Mouse (Mus musculus): ENCODE results near the gene Olfr223. TPM values are rescaled to one million over a fixed set of nuclear protein-coding genes. Genes with fewer than 3 reads are reported as not detected.
A peak's percentile ranks its signal among the peaks of the same experiment; 100 is the strongest.

Olfr223 gene
- total and polyA plus RNA-seq, 3 experiments, result not detected

DNA sequence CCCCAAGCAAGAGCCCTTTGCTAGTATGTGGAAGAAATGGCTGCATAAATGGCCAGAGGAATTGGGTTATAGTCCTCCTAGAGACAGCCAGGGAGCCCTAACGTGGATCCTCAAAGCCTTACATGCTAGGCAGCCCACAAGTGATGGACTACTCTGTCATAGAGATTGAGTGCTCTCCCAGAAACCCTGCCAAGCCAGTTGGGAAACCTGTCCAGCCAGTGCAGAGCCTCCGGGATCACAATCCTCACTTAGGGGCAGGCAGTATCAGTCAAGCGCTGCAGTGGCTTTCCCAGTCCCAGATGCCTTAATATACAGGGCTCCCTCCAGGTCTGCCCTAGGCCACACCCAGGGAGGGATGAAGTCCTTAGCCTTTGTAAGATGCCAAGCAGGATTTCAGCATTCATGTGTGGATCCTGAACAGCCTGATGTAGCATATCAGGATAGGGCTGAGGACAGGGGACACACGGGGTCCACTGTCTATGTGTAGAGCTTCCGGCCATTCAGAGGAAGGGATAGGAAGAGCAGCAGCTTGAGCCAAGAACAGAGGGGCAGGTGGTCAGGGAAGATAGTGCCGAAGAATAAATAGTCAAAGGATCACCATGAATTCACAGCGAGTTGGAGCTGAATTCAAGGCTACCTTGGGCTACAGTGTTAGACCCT, 41.0 kb upstream of the Olfr223 start:
- Histone ChIP-seq H3K27ac (ENCODE audit: control insufficient read depth, low read depth, low read length) (no peak overlapping the region), H3K27me3 (ENCODE audit: control insufficient read depth in 1 of 2, insufficient read depth in 2 of 2, low read length in 2 of 2) (peaks cover 0 to 3% of the 10 kb centered on the region in 2 experiments; a peak in 2 of 4 replicates), H3K9me3 (replicated peaks; ENCODE audit: insufficient read depth, low read length) (no peaks in the 10 kb centered on the region), H3K79me2 (ENCODE audit: control insufficient read depth, insufficient read depth, low read length, poor library complexity) (no peaks in the 10 kb centered on the region), H3K9ac (ENCODE audit: control insufficient read depth, low read depth, low read length, poor library complexity, severe bottlenecking) (no peak overlapping the region), H3K36me3 (ENCODE audit: control insufficient read depth in 1 of 2, insufficient read depth in 2 of 2, low read length in 2 of 2) (peaks cover 0 to 20% of the 10 kb centered on the region in 2 experiments; a peak in 2 of 4 replicates), H3K4me3 (ENCODE audit: control insufficient read depth in 1 of 2, insufficient read depth in 1 of 2, low read depth in 2 of 2, low read length in 2 of 2) (no peak overlapping the region), H3K4me1 (ENCODE audit: control insufficient read depth in 1 of 2, insufficient read depth in 2 of 2, low read length in 2 of 2) (peaks cover 8 to 29% of the 10 kb centered on the region in 2 experiments)
- TF ChIP-seq POLR2AphosphoS2 (IDR thresholded peaks at IDR 0.05; ENCODE audit: low read length) (no peak), GABPA (IDR thresholded peaks at IDR 0.05; ENCODE audit: low read depth, low read length) (no peak), MYB (IDR thresholded peaks at IDR 0.05; ENCODE audit: low read depth, low read length) (no peak)
- no peak for DNase-seq (ENCODE audit: low read depth, low spot score)

DNA sequence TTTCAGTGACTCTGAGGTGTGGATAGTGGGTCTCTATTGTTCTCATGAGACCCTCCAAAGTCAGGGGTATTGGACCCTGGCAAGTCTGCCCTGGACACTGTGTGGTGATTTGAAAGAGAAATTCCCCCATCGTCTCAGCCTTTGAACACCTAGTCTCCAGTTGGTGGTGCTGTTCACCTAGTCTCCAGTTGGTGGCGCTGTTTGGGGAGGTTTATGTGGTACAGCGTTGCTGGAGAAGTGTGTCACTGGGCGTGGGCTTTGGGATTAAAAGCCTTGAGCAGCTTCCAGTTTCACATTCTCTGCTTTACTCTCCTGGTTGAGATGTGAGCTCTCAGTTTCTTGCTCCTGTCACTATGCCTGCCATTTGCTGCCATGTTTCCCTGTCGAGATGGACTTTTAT, 39.9 kb upstream of the Olfr223 start:
- DNase-seq (ENCODE audit: low read depth, low spot score), result peak; percentile 87

DNA sequence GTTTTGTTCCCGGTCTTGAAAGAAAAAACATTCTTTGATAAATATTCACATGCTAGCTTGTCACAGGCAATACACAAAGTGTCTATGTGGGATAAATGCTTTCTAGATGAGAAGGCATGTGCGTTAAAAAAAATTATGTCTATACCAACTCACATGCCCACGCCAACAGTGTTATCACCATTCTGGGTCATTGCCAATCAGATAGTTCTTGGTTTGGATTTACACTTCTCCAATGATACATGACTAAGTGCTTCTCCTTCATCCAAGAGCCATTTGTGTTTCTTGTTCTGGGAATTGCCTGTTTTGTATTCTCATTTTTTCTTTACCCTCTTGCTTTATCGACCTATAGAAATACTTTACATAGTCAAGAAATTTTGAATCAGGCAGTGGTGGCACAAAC, 38.9 kb upstream of the Olfr223 start:
- H3K9ac ChIP-seq (ENCODE audit: control insufficient read depth, low read depth, low read length, poor library complexity, severe bottlenecking), result no peak overlapping the region
- peaks cover 0 to 11% of the 10 kb centered on the region in 2 experiments; a peak in 2 of 4 replicates for H3K36me3 ChIP-seq (ENCODE audit: control insufficient read depth in 1 of 2, insufficient read depth in 2 of 2, low read length in 2 of 2)
- H3K79me2 ChIP-seq (ENCODE audit: control insufficient read depth, insufficient read depth, low read length, poor library complexity), result no peaks in the 10 kb centered on the region
- TF ChIP-seq MAX (IDR thresholded peaks at IDR 0.05; ENCODE audit: low read length) (peak; percentile 47; the same call in 1 of the 2 replicates), RCOR1 (IDR thresholded peaks at IDR 0.05; ENCODE audit: low read depth, low read length) (peak; percentile 67; the same call in 1 of the 2 replicates), EP300 (IDR thresholded peaks at IDR 0.05; ENCODE audit: low read depth in 1 of 2, low read length in 2 of 2) (peak; percentile 51 to 65; a peak in 2 of 4 replicates), MAZ (IDR thresholded peaks at IDR 0.05; ENCODE audit: low read depth, low read length) (no peak), GATA1 (IDR thresholded peaks at IDR 0.05; ENCODE audit: low read depth, low read length) (peak; percentile 86), BHLHE40 (IDR thresholded peaks at IDR 0.05; ENCODE audit: borderline replicate concordance, low read depth, low read length) (peak; percentile 65), ZC3H11A (IDR thresholded peaks at IDR 0.05; ENCODE audit: low read depth, low read length) (no peak), CHD1 (IDR thresholded peaks at IDR 0.05; ENCODE audit: low read depth, low read length) (no peak), ETS1 (IDR thresholded peaks at IDR 0.05; ENCODE audit: low read depth, low read length) (0 out of 2 replicates have a peak, but pooled peaks have one; percentile 28)
- H3K9me3 ChIP-seq (replicated peaks; ENCODE audit: insufficient read depth, low read length), result no peaks in the 10 kb centered on the region
- peaks cover 4 to 15% of the 10 kb centered on the region in 2 experiments for H3K4me1 ChIP-seq (ENCODE audit: control insufficient read depth in 1 of 2, insufficient read depth in 2 of 2, low read length in 2 of 2)
- DNase-seq (ENCODE audit: low read depth, low spot score), result peak; percentile 40
- no peak overlapping the region for H3K4me3 ChIP-seq (ENCODE audit: control insufficient read depth in 1 of 2, insufficient read depth in 1 of 2, low read depth in 2 of 2, low read length in 2 of 2)
- H3K27me3 ChIP-seq (ENCODE audit: control insufficient read depth in 1 of 2, insufficient read depth in 2 of 2, low read length in 2 of 2), result peaks cover 0 to 3% of the 10 kb centered on the region in 2 experiments; a peak in 3 of 4 replicates
- H3K27ac ChIP-seq (ENCODE audit: control insufficient read depth, low read depth, low read length), result no peak overlapping the region

More for the DNA sequence above, 39.9 kb upstream of the Olfr223 start:
- no peak overlapping the region for H3K27ac ChIP-seq (ENCODE audit: control insufficient read depth, low read depth, low read length)
- H3K9me3 ChIP-seq (replicated peaks; ENCODE audit: insufficient read depth, low read length), result no peaks in the 10 kb centered on the region
- no peaks in the 10 kb centered on the region for H3K79me2 ChIP-seq (ENCODE audit: control insufficient read depth, insufficient read depth, low read length, poor library complexity)
- TF ChIP-seq SIN3A (IDR thresholded peaks at IDR 0.05; ENCODE audit: low read length), result no peak; the same call in 1 of the 2 replicates
- 0 out of 2 replicates have a peak, but pooled peaks have one; percentile 14 for TF ChIP-seq TCF12 (IDR thresholded peaks at IDR 0.05; ENCODE audit: low read depth, low read length)
- peak; percentile 71 for TF ChIP-seq RAD21 (IDR thresholded peaks at IDR 0.05; ENCODE audit: low read depth, low read length)
- peak in 2 of 3 experiments; percentile 93 to 99 for TF ChIP-seq CTCF (IDR thresholded peaks at IDR 0.05 in 2 of 3, conservative IDR thresholded peaks at IDR 0.05 in 1 of 3; ENCODE audit: control insufficient read depth in 1 of 3, insufficient read depth in 1 of 3, low read depth in 2 of 3, low read length in 3 of 3, poor library complexity in 1 of 3, severe bottlenecking in 1 of 3)
- no peak for TF ChIP-seq POLR2AphosphoS2 (IDR thresholded peaks at IDR 0.05; ENCODE audit: low read length)
- TF ChIP-seq MAFK (IDR thresholded peaks at IDR 0.05; ENCODE audit: borderline replicate concordance, low read depth, low read length), result no peak
- TF ChIP-seq POLR2A (IDR thresholded peaks at IDR 0.05; ENCODE audit: control insufficient read depth in 1 of 2, insufficient read depth in 1 of 2, low read depth in 1 of 2, low read length in 2 of 2, poor library complexity in 1 of 2), result peak in 1 of 2 experiments; percentile 28; a peak in 1 of 4 replicates
- peak; percentile 91 for TF ChIP-seq SMC3 (IDR thresholded peaks at IDR 0.05; ENCODE audit: low read depth, low read length)
- TF ChIP-seq MAZ (IDR thresholded peaks at IDR 0.05; ENCODE audit: low read depth, low read length), result peak; percentile 53; the same call in 1 of the 2 replicates
- 0 out of 2 replicates have a peak, but pooled peaks have one; percentile 56 for TF ChIP-seq MYC (IDR thresholded peaks at IDR 0.05; ENCODE audit: low read depth, low read length)
- TF ChIP-seq HCFC1 (IDR thresholded peaks at IDR 0.05; ENCODE audit: low read depth, low read length), result peak; percentile 63
- no peak for TF ChIP-seq USF1 (IDR thresholded peaks at IDR 0.05; ENCODE audit: low read depth, low read length)
- no peak for TF ChIP-seq KAT2A (conservative IDR thresholded peaks at IDR 0.05; ENCODE audit: low read depth, low read length)
- TF ChIP-seq NELFE (IDR thresholded peaks at IDR 0.05; ENCODE audit: low read depth, low read length), result peak; percentile 21; the same call in 1 of the 2 replicates
- TF ChIP-seq MAX (IDR thresholded peaks at IDR 0.05; ENCODE audit: low read length), result no peak
- peak; percentile 75 for TF ChIP-seq ZC3H11A (IDR thresholded peaks at IDR 0.05; ENCODE audit: low read depth, low read length)
- TF ChIP-seq E2F4 (IDR thresholded peaks at IDR 0.05; ENCODE audit: borderline replicate concordance, low read depth, low read length), result no peak
- TF ChIP-seq MXI1 (IDR thresholded peaks at IDR 0.05; ENCODE audit: low read depth, low read length), result 0 out of 2 replicates have a peak, but pooled peaks have one; percentile 51
- no peak for TF ChIP-seq POLR2AphosphoS5 (IDR thresholded peaks at IDR 0.05; ENCODE audit: borderline replicate concordance, low read depth, low read length)
- TF ChIP-seq GATA1 (IDR thresholded peaks at IDR 0.05; ENCODE audit: low read depth, low read length), result no peak
- no peak for TF ChIP-seq ZMIZ1 (IDR thresholded peaks at IDR 0.05; ENCODE audit: low read depth, low read length)
- 0 out of 2 replicates have a peak, but pooled peaks have one; percentile 31 for TF ChIP-seq TBP (IDR thresholded peaks at IDR 0.05; ENCODE audit: low read depth, low read length)
- peak overlapping the region; percentile 28 to 58 for H3K4me3 ChIP-seq (ENCODE audit: control insufficient read depth in 1 of 2, insufficient read depth in 1 of 2, low read depth in 2 of 2, low read length in 2 of 2)
- H3K4me1 ChIP-seq (ENCODE audit: control insufficient read depth in 1 of 2, insufficient read depth in 2 of 2, low read length in 2 of 2), result peaks cover 8 to 24% of the 10 kb centered on the region in 2 experiments
- H3K27me3 ChIP-seq (ENCODE audit: control insufficient read depth in 1 of 2, insufficient read depth in 2 of 2, low read length in 2 of 2), result peaks cover 0 to 3% of the 10 kb centered on the region in 2 experiments; a peak in 2 of 4 replicates
- H3K36me3 ChIP-seq (ENCODE audit: control insufficient read depth in 1 of 2, insufficient read depth in 2 of 2, low read length in 2 of 2), result peaks cover 0 to 19% of the 10 kb centered on the region in 2 experiments; a peak in 2 of 4 replicates
- no peak overlapping the region for H3K9ac ChIP-seq (ENCODE audit: control insufficient read depth, low read depth, low read length, poor library complexity, severe bottlenecking)

All from MEL (cell line).